Mouse (Mus musculus) megakaryocyte, adult 5-6 weeks (primary cell): ENCODE measurements around the gene Trim17. TPM values are rescaled to one million over a fixed set of nuclear protein-coding genes. Genes with fewer than 3 reads are reported as not detected.
A peak's percentile ranks its signal among the peaks of the same experiment; 100 is the strongest.

ENCODE experiments used
- ATAC-seq: 2 replicates; pipeline ENCODE4 v1.8.0; 2016; ENCODE audit warnings: mild to moderate bottlenecking, inconsistent platforms; ENCODE audit not compliant: poor library complexity, severe bottlenecking
- total RNA-seq, 2 experiments: library from RNA; stranded (forward) in 1 of 2; stranded (reverse) in 1 of 2; fragments of 153-499, 151-499 nt in 1 of 2; fragments of 221-1000, 200-1000 nt in 1 of 2; gene quantifications; 2 replicates each; pipeline versions ENCODE4 v1.2.3 to v1.2.4; 2015 to 2017

The Trim17 gene
- total RNA-seq (2015) (not detected in 2 replicates), total RNA-seq (2017) (0.07 TPM in 1 of 2 replicates, not detected in the other)

DNA sequence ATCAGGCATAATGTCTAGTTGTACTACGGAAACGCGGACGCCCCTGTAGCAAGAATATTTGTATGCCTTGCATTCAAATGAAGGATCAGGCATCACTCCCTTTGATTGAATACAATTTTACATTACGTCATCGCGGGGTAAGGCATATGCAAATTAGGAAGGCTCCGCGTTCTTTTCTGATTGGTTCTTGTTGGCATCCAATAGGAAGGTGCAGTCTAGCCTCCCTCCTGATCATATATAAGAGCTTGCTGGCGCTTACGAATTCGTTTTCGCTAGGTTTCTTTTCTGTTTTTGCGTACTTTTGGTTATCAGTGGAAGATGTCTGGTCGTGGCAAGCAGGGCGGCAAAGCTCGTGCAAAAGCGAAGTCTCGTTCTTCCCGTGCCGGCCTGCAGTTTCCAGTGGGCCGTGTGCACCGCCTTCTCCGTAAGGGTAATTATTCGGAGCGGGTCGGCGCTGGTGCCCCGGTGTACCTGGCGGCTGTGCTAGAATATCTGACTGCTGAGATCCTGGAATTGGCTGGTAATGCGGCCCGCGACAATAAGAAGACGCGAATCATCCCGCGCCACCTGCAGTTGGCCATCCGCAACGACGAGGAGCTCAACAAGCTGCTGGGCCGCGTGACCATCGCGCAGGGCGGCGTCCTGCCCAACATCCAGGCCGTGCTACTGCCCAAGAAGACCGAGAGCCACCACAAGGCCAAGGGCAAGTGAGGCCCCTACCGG is at the start of gene Trim17, which contains the start of gene Hist3h2a:
TSS of gene Trim17 (plus strand) at position 266 of the 723 bp plus-strand sequence.
TSS of gene Hist3h2a (plus strand) at position 266 of the 723 bp plus-strand sequence.
- peak; percentile 75 for ATAC-seq

DNA sequence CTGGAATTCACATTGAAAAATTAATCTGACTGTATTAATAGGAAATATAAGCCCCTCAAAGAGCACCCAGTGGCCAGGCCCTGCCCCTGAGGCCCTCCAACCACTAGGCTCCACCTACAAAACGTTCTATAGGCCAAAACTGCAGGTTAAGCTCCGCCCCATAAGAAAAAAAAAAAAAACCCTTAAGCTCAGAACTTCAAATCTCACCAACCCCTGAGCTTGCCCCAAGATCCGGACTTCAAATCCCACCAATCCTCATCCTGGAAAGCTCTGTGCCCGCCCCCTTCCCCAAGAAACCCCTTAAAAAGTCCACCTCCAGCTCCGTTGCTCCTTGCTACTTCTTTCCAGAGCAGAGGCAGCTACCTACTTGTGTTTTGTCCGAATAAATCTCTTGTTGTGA is 49.6 kb upstream of the Trim17 start:
- ATAC-seq = no peak

DNA sequence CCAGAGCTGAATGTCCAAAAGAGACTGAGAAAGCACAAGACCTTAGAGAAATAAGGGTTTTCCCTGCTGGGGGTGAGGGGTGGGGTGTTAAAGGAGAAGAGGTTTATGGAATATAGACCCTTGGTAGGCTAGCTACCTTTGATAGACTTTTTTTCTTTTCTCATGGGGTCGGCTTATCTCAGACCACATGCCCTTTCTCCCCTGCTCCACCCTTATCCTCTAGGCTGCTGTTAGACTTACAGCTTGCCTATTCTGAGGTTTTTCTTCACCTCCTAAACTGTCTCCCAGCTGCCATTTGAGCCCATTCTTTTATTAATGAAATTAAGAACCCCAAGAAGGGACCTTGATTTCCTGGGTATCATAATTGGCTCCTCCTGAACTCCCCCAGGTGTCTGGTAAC is 40.7 kb upstream of the Trim17 start:
- no peak for ATAC-seq

DNA sequence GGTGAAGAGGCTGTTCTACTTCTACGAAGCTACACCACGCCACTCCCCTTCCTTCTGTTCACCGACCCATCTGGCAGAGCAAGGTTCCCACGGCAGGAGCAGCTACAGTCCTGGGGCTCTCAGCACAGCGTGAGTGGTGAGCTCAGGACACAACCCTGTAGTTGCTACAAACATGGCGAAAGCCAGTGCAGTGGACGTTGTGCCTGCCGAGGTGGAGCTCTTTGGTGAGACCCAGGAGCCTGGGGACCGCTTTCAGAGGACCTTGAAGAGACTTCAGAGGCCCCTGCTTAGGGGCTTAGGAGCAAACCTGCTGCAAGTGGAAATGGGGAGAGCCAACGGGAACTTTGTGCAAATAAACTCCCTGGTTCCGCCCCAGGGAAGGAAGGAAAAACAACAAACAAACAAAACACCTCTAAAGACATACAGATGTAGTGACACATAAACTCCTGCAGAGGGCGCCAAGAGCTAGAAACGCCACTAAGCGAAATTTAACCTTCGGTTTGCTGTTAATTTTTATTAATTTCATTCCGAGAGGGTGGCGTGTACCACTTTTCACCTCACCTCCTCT is 39.9 kb upstream of the Trim17 start:
- peak; percentile 61 for ATAC-seq

DNA sequence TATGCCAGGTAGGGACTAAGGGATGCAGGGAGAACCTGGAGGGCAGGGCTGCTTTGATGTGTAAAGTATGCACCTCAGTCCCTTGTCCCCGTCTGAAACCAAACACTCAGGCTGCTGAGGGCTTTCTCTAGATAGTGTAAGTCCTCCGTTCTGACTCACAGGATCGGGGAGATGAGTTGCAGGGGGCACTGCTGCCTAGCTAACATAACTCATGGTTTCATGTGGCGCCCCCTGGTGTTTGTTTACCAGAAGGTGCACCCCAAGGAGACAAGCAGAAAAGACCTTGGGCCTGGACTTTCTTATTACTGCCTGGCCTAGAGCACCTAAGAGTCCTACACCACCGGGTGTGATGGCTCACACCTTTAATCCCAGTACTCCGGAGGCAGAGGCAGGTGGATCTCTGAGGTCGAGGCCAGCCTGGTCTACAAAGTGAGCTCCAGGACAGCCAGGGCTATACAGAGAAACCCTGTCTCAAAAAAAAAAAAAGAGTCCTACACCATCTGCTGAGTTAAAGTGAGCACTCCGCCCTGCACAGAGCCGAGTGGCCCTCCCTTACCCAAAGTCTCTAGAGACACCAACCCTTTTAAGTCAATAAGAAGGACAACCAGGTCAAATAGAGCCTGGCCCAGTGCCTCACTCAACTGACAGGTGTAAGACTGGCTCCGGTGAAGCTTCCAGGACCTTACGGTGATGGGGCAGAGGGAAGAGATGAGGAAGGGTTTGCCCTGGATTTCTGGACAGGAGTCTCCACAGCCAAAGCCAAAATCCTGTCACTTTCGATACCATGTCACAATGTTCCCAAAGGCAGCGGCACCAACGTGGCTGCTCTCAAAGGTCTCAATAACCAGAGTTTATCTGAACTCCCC is 37.4 kb upstream of the Trim17 start:
- ATAC-seq = peak; percentile 75

DNA sequence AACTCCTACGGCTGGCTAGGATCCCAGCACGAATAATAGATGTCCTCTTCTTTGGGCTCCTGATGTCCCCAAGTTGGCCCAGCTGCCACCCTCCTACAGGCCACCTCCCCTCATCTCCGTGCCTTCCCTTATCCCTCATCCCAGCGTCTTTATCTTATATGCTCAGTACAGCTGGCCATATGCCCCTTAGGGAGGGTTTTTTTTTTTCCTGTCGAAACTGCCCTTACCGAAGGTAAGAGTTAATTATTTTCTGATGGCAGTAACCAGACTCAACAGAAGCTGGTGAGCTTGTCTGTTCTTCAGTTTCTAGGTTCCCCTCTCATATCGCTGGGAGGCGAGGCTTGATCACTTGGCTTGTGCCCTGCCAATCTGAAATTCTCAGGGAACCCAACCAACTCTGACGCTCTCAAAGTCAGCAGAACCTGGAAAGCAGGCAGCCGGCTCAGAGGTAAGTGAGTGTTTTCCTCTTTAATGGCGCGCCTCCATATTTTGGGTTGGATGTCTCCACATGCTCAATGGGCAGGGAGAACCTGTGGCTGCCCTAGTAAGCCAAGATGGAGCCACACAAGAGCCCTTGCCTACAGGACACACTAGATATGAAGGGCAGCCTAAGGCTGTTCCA is 36.6 kb upstream of the Trim17 start, which contains the start of gene Btnl10:
TSS of gene Btnl10 (plus strand) at position 164 of the 622 bp plus-strand sequence.
- no peak for ATAC-seq

DNA sequence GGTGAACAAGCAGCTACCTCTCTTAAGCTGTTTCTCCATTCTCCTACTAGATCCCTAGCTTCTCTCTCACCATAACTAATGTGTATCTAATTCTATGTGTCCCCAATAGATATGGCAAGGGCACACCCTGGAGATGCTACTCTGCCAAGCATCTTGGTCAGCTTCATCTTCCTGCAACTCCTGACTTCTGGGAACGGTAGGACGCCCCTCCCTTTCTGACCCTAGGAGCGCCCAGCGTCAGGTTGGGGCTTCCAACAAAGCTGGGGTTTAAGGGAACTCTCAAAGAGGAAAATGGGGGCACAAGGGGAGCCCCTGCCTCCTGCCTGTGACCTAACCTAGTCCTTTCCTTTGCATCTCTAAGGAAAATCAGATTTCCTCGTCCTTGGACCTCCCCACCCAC is 35.7 kb upstream of the Trim17 start:
- ATAC-seq = no peak

DNA sequence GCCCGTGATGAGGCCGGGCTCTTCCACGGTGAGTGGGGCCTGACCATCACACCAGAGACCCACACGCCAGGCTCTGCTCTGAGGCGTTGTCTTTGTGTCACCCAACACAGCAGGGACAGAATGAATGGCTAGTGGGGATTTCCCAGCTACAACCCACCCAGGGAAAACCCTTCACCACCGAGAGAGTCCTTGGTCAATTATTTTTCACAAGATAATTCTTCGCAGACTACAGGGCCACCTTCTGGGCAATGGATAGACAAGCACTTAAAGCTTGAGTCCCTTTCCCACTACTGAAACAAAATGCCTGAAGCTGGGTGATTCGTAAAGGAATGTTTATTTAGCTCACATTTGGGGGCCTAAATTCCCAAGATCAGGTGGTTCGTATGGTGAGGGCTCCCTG is 32.1 kb upstream of the Trim17 start:
- no peak for ATAC-seq

DNA sequence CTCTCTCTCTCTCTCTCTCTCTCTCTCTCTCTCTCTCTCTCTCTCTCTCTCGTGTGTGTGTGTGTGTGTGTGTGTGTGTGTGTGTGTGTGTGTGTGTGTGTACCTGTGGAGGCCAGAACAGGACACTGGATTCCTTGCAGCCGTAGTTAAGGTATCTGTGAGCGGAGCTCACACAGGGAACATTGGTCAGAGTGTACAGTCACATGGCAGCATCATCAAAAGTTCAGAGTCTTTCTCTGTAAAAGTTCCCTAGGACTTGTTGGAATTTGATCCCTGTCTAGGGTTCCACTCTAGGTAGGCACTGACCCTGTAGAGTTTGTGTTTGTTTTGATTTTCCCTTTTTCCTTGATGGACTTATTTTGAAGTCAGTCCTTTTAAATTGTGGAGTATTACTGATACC is 27.8 kb upstream of the Trim17 start:
- ATAC-seq = no peak

DNA sequence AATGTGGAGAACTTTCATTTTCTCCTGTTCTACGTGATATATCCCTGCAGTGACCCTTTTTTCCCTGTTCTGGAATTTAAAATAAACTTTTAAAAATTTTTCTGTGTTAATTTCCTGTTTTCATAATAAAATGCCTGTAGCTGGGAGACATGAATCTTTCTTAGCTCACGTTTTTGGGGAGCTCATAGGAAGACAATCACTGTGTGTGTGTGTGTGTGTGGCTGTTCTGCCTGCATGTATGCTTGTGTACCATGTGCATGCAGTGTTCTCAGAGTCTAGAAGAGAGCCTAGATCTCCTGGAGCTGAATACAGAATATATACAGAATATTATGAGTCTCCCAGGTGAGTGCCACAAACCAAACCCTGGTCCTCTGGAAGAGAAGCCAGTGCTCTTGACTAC is 27.4 kb upstream of the Trim17 start:
- no peak for ATAC-seq

DNA sequence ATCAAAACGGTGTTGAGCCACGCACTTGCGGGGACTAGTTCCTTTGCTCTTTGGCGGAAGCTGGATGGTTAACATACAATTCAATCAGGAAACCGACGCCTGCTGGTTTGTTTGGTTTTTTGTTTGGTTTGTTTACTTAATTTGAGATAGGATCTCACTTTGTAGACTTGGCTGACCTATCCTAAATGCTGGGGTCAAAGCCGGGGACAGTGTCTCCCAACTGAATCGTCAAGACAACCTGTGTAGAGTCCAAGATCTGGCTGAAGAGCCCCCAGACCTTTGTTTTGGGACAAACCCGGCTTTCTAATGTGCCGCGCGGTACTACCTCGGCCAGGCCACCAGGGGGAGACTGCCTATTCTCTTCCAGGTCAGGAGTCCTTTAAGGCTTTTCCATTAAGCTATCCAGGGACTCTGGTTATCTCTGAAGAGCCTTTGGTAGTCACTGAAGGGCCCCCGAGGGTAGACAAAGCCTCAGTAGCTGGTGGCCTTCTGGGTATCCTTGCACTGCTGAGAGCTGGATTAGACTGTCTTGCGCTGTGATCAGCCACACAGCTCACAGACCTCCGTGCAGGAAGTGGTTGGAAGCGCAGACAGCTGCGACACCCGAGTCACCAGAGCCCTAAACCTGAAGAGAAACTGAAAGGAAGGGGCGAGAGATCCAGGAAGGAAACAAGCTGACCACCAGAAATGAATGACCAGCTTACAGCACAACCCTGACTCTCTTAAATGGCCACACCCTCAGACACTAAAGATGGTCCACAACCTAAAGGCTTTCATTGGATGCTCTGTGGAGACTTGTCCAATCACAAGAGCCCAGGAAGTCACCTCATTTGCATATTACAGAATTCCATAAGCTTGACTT is 26.5 kb upstream of the Trim17 start:
- ATAC-seq = peak; percentile 88

DNA sequence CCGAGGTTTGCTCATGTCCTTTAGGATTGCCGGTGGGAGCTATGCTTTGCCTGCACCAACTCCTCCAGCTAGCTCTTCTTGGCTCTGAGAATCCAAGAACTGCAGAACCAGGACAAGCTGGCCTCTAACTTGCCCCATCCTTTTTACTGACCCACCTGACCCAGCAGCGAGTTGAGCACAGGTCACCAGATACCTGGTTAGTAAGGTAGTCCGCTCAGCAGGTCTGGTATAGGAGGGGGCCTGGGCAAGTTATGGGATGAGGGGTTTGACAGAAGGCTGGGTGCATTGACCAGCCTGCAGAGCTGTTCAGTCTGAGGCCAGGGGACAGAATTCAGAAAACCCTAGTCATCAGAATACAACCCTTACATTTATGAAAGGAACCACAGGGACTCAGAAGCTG is 25.4 kb upstream of the Trim17 start:
- no peak for ATAC-seq

DNA sequence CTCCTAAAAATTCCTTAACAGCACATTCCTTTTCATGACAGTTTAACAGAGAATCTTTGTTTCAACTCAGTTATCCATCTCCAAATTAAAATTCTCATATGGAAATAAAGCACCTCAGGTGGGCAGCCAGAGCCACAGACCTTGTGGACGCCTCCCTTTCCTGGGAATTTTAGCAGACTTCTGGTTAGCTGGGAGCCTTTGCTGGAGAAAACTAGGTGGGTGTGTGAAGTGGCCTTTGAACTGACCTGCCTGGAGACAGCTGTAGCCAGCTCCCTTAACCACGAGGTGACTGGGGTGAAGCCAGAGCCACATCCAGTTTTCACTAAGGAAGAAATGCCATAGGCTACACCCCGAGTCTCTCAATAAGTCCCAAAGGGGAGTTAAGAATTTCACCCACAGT is 24.8 kb upstream of the Trim17 start:
- ATAC-seq = no peak

DNA sequence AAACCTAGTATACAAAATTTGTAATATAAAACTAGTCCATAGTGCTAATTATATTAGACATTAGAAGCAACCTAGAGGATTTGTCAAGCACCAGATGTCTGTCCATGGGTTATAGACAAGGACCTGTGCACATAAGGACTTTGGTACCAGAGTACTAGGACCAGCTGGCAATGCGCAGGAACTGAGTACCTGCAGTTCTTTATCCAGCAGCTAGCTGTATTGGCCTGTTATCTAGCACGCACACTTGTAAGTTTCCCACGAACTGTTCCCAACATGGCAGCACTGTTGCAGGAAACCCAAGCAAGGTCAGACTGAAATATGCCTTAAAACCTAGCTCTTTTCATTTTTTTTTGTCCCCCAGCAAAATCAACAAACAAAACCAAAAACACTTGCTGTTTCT is 24.2 kb upstream of the Trim17 start:
- ATAC-seq = no peak

DNA sequence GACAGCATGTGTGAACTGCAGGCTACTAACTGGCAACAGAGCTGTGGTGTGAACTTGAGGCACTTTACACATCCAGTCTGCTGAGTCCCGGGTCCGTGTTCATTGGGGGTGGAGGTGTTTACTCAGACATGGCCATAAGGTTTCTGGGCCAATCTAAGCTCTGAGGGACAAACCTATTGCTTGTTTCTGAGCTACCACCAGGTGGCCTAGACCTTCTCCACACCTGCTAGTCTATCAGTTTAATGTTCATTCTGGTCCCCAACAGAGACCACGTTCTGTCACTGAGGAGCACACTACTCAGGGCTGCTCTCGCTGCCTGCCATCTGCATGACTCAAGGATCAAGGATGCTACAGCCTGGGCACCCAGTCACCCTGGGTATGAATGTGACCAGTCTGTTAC is 22.9 kb upstream of the Trim17 start:
- ATAC-seq = no peak

DNA sequence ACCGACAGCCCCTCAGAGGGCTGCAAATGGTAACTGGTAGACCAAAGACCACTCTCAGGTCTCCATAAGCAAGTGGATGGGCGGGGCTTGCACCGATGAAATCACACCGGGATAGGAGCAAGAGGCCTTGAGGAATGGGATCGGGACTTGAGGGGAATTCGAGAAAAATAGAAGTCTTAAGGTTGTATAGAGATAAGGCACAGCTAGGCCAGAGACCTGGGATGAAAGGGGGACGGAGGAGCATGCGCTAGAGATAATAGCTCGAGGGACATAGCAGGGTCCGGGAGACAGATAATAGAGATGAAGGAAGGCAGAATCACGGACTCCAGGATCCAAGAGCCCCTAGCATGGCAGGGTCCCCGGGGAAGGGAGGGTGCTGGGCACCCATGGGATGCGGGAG is 16.6 kb upstream of the Trim17 start:
- ATAC-seq = no peak

DNA sequence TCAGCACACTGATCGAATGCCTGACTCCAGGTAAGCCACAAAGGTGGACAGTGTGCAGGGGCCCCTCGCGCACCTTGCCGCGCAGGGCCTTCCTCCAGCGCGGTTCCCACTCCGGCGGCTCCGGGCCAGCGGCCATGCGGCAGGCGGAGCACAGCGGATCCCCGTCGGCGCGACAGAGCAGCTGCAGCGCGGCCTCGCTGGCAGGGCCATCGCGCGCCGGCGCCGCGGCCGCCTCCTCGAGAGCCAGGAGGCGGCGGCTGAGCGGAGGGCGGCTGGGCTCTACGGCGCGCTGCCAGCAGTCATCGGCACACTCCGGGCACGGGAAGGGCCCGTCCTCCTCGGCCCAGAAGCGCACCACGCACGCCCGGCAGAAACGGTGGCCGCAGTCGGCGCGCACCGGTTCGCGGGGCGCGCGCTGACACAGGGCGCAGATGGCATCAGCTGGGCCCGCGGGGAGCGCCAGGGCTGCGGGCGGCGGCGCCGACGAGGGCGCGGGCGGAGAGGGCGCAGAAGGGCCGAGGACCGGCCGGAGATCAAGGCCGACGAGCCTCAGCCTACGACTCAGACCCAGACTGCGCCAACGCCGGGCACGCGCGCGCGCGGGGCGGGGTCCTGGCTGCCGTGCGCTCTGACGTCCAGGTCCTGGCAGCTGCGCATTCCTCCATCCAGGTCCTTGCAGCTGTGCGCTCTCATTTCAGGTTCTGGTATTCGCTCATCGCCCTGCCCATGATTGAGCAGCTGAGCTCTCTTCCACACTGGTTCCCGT is 16.0 kb upstream of the Trim17 start, which contains the start of gene Rnf187:
TSS of gene Rnf187 (minus strand) at position 595 of the 766 bp plus-strand sequence.
- ATAC-seq = peak; percentile 98

DNA sequence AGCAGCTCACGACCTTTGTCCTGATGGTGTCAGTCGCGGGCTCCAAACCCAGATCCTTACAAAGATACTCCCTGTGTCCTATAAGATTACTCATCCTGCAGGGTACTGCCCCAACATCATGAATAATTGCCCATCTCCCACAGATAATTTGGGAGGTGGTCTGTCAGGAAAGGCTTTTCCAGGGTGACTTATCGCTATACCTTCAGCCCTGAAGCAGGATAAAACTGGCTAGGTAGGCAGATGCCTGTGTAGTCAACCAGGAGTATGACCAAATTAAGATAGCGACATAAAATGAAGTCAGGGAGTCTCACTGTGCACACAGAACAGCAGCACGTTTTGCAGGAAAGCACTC is 15.4 kb upstream of the Trim17 start:
- no peak for ATAC-seq

DNA sequence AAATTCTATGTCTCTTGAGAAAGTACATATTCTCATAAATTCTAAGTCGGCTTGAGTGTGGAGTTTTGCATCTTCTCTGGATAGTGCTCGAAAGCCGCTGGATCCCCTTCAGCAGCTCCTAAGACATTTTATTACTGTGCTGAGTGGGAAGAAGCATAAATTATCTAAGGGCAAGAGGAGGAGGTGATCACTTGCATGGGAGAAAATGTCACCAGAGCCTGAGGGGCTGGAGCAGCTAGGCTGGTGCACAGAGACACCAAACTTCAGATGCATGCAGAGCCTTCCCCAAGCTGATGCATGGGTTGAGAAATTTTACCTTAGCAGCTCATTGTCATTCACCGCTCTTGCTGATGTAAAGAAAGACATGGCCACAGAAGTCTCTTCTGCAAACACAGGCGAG is 10.3 kb upstream of the Trim17 start:
- no peak for ATAC-seq
